Mouse (Mus musculus): ENCODE data around the gene Asb8. TPM values are rescaled to one million over a fixed set of nuclear protein-coding genes. Genes with fewer than 3 reads are reported as not detected.

The Asb8 gene
- polyA plus RNA-seq (2015; fragmentation: Nextera tagmentation; extraction: Ambion mirVana), result 42.8 and 43.7 TPM in 2 replicates

DNA sequence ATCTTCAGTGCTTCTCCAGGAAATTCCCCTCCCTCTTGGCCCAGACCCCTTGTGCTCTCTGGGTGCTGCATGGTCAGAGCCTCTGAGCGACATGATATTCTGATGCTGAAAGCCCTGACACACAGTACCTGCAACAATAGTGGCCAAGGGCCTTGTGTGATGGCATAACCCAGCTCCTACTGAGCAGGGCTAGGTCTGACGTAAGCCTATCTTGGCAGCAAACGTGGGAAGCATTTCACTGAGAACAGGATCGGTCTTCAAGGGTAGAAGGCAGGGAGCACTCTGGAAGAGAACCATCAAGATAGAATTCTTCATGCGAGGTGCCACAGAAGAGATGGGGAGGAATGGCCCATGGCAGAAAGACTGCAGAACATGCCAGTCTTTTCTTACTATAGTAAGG, at the start of gene Asb8:
Gene Asb8, minus strand, starts transcription at position 101 of the 400 bp plus-strand sequence.
- H3K4me2 ChIP-seq, result no peak within 1 kb of the TSS

DNA sequence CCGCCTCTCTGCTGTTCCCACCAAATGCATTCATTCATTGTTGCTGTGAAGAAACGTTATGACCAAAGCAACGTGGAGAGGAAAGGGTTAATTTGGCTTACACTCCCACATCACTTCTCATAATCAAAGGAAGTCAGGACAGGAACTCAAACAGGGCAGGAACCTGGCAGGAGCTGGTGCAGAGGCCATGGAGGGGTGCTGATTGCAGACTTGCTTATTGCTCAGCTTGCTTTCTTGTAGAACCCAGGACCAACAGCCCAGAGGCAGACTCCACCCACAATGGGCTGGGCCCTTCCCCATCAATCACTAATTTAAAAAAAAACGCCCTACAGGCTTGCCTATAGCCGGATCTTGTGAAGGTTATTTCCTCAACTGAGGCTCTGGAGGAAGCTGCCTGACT, 48.7 kb upstream of the Asb8 start:
- no peak overlapping the region for H3K27ac ChIP-seq
- no peak overlapping the region for H3K4me2 ChIP-seq
- WGBS, result 62% methylated on average over 5 of the region's 5 CpGs
- H3K4me1 ChIP-seq, result no peaks in the 10 kb centered on the region
- ATAC-seq (ENCODE audit: insufficient read depth, low FRiP score, low read depth), result no peak
- no peaks in the 10 kb centered on the region for H3K27me3 ChIP-seq (replicated peaks)
- no peak overlapping the region for H3K4me3 ChIP-seq (replicated peaks)
- no peaks in the 10 kb centered on the region for H3K36me3 ChIP-seq
- H3K9me3 ChIP-seq, result no peaks in the 10 kb centered on the region
- no peak overlapping the region for H3K9ac ChIP-seq

More for the DNA sequence above, at the start of gene Asb8:
- 74% methylated on average over 5 of the region's 5 CpGs for WGBS
- Histone ChIP-seq H3K4me1 (peaks cover 13% of the 10 kb centered on the region; the same call in 1 of the 2 replicates), H3K9me3 (no peaks in the 10 kb centered on the region), H3K4me3 (replicated peaks) (no peak within 1 kb of the TSS), H3K9ac (no peak within 1 kb of the TSS), H3K27me3 (replicated peaks) (peaks cover 50% of the 10 kb centered on the region), H3K27ac (no peak within 1 kb of the TSS), H3K36me3 (no peaks in the 10 kb centered on the region)
- ATAC-seq (ENCODE audit: insufficient read depth, low FRiP score, low read depth), result no peak

GRCm38 (mm10) chr15:98213336-98213870, 48.0 kb upstream of the Asb8 start:
- no peak for ATAC-seq (ENCODE audit: insufficient read depth, low FRiP score, low read depth)
- Histone ChIP-seq H3K9me3 (no peaks in the 10 kb centered on the region), H3K4me3 (replicated peaks) (no peak overlapping the region), H3K36me3 (no peaks in the 10 kb centered on the region), H3K27ac (no peak overlapping the region), H3K4me2 (no peak overlapping the region), H3K9ac (no peak overlapping the region), H3K4me1 (no peaks in the 10 kb centered on the region), H3K27me3 (replicated peaks) (no peaks in the 10 kb centered on the region)
- 73% methylated on average over 5 of the region's 5 CpGs for WGBS

GRCm38 (mm10) chr15:98209676-98210075, 44.3 kb upstream of the Asb8 start:
- H3K27me3 ChIP-seq (replicated peaks), result no peaks in the 10 kb centered on the region
- H3K4me1 ChIP-seq, result no peaks in the 10 kb centered on the region
- no peak for ATAC-seq (ENCODE audit: insufficient read depth, low FRiP score, low read depth)
- no peak overlapping the region for H3K4me3 ChIP-seq (replicated peaks)
- H3K27ac ChIP-seq, result no peak overlapping the region
- H3K4me2 ChIP-seq, result no peak overlapping the region
- H3K9me3 ChIP-seq, result no peaks in the 10 kb centered on the region
- 83% methylated on average over 7 of the region's 7 CpGs for WGBS
- no peak overlapping the region for H3K9ac ChIP-seq
- no peaks in the 10 kb centered on the region for H3K36me3 ChIP-seq

- Histone ChIP-seq H3K4me1 (no peaks in the 10 kb centered on the region), H3K9ac (no peak within 1 kb of the TSS), H3K4me3 (replicated peaks) (no peak within 1 kb of the TSS), H3K27ac (no peak within 1 kb of the TSS), H3K36me3 (no peaks in the 10 kb centered on the region), H3K27me3 (replicated peaks) (no peaks in the 10 kb centered on the region), H3K9me3 (no peaks in the 10 kb centered on the region), H3K4me2 (no peak within 1 kb of the TSS)
- ATAC-seq (ENCODE audit: insufficient read depth, low FRiP score, low read depth), result no peak
- WGBS, result 63% methylated on average over 3 of the region's 3 CpGs
Measured at GRCm38 (mm10) chr15:98195442-98195841, 30.0 kb upstream of the Asb8 start, which contains the start of gene Olfr288. TSS of gene Olfr288 (minus strand) at chr15:98195542.

GRCm38 (mm10) chr15:98184456-98184855, 19.0 kb upstream of the Asb8 start:
- Histone ChIP-seq H3K9ac (no peak overlapping the region), H3K4me1 (0 out of 2 replicates have a peak, but pooled peaks cover 5% of the 10 kb centered on the region), H3K4me2 (no peak overlapping the region), H3K9me3 (no peaks in the 10 kb centered on the region), H3K27ac (no peak overlapping the region), H3K27me3 (replicated peaks) (no peaks in the 10 kb centered on the region), H3K36me3 (no peaks in the 10 kb centered on the region), H3K4me3 (replicated peaks) (no peak overlapping the region)
- 49% methylated on average over 4 of the region's 4 CpGs for WGBS
- ATAC-seq (ENCODE audit: insufficient read depth, low FRiP score, low read depth), result no peak

GRCm38 (mm10) chr15:98181856-98182570, 16.6 kb upstream of the Asb8 start:
- H3K4me2 ChIP-seq, result peak overlapping the region; percentile 70
- no peak overlapping the region for H3K9ac ChIP-seq
- 0 out of 2 replicates have a peak, but pooled peaks cover 5% of the 10 kb centered on the region for H3K4me1 ChIP-seq
- no peaks in the 10 kb centered on the region for H3K36me3 ChIP-seq
- no peak overlapping the region for H3K27ac ChIP-seq
- H3K9me3 ChIP-seq, result no peaks in the 10 kb centered on the region
- 61% methylated on average over 12 of the region's 12 CpGs for WGBS
- no peak overlapping the region for H3K4me3 ChIP-seq (replicated peaks)
- ATAC-seq (ENCODE audit: insufficient read depth, low FRiP score, low read depth), result no peak
- no peaks in the 10 kb centered on the region for H3K27me3 ChIP-seq (replicated peaks)

DNA sequence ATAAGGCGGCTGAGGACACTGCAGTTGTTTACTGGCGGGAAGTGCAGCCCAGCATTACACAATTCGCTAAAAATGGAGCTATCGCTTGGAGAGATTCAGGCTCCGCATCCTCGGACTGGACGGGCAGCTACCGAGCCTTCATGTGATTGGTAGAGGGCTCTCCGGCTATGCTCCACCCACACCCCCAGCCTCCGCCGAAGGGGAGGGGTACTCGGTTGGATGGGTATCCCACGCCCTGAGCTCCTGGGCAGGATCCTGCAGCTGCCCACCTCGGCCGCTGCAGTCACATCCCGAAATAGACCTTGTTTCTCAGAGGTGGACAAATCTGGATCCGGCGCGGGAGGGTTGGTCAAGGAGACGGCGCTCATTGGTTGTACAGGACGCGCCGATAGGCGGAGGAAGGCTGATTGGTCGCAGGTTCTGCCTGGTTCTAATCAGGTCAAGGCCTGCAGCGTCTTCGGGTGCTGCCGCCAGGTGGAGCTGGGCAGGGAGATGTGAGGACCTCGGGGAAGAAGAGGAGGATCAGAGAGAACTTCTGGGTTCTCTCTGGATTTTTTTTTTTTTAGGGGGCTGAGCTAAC, 15.8 kb upstream of the Asb8 start:
- Histone ChIP-seq H3K36me3 (no peaks in the 10 kb centered on the region), H3K27me3 (replicated peaks) (no peaks in the 10 kb centered on the region), H3K4me1 (0 out of 2 replicates have a peak, but pooled peaks cover 5% of the 10 kb centered on the region), H3K27ac (peak overlapping the region; percentile 52), H3K4me2 (peak overlapping the region; percentile 70), H3K9ac (no peak overlapping the region), H3K9me3 (no peaks in the 10 kb centered on the region), H3K4me3 (replicated peaks) (peak overlapping the region; percentile 54)
- WGBS, result under 1% methylated on average over 30 of the region's 30 CpGs
- ATAC-seq (ENCODE audit: insufficient read depth, low FRiP score, low read depth), result peak; percentile 98

DNA sequence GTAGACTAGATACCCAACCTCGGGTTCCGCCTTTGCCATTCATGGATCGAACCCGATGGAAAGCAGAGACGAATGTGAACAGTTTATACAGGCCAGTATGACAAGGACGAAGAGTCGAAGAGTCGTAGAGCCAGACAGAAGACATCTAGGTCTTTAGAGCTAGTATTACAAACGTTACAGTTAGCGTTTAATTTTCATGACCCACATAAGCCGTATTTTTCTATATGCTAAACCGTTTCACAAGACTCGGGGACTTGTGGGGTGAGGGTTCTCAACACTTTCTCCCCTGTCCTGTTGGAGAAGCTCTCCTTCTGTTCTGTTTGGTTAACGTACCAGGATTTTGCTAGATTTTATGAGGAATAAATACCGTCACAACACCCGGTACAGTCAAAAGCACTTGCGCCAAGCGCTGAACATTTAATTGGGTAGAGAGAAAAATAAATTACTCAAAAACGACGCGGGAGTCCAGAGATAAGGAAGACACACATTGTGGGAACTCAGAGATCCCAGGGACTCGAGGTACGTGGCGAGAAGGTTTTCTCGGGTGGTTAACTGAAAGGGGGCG, 15.2 kb upstream of the Asb8 start:
- Histone ChIP-seq H3K9me3 (no peaks in the 10 kb centered on the region), H3K9ac (no peak overlapping the region), H3K27ac (peak overlapping the region; percentile 52), H3K4me3 (replicated peaks) (peak overlapping the region; percentile 54), H3K27me3 (replicated peaks) (0 out of 2 replicates have a peak, but pooled peaks cover 3% of the 10 kb centered on the region), H3K36me3 (no peaks in the 10 kb centered on the region), H3K4me2 (peak overlapping the region; percentile 70), H3K4me1 (0 out of 2 replicates have a peak, but pooled peaks cover 5% of the 10 kb centered on the region)
- WGBS, result 8% methylated on average over 26 of the region's 26 CpGs
- no peak for ATAC-seq (ENCODE audit: insufficient read depth, low FRiP score, low read depth)

DNA sequence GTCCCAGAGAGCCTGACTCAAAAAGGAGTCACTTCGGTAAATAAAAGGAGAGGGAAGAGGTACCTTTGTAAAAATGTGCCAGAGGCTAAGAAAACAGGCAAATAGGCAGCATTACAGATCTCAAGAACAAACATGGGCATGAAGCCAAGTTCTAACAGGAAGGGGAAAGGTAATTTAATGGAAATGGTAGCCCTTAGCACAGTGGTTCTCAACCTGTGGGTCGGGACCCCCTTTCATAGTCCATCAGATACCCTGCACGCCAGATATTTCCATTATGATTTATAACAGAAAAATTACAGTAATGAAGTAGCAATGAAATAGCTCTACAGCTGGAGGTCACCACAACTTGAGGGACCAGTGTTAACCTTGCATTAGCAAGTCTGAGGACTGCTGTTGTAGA, 11.9 kb upstream of the Asb8 start:
- 64% methylated on average over 3 of the region's 3 CpGs for WGBS
- H3K4me3 ChIP-seq (replicated peaks), result no peak overlapping the region
- no peak for ATAC-seq (ENCODE audit: insufficient read depth, low FRiP score, low read depth)
- H3K27ac ChIP-seq, result no peak overlapping the region
- H3K36me3 ChIP-seq, result no peaks in the 10 kb centered on the region
- no peak overlapping the region for H3K9ac ChIP-seq
- H3K4me1 ChIP-seq, result 0 out of 2 replicates have a peak, but pooled peaks cover 5% of the 10 kb centered on the region
- H3K9me3 ChIP-seq, result no peaks in the 10 kb centered on the region
- no peak overlapping the region for H3K4me2 ChIP-seq
- H3K27me3 ChIP-seq (replicated peaks), result peaks cover 17% of the 10 kb centered on the region; the same call in 1 of the 2 replicates

GRCm38 (mm10) chr15:98173821-98174220, 8.4 kb upstream of the Asb8 start:
- H3K9ac ChIP-seq, result no peak overlapping the region
- H3K4me3 ChIP-seq (replicated peaks), result no peak overlapping the region
- H3K4me1 ChIP-seq, result no peaks in the 10 kb centered on the region
- H3K9me3 ChIP-seq, result no peaks in the 10 kb centered on the region
- ATAC-seq (ENCODE audit: insufficient read depth, low FRiP score, low read depth), result no peak
- 38% methylated on average over 8 of the region's 8 CpGs for WGBS
- no peaks in the 10 kb centered on the region for H3K36me3 ChIP-seq
- no peak overlapping the region for H3K27ac ChIP-seq
- peaks cover 46% of the 10 kb centered on the region for H3K27me3 ChIP-seq (replicated peaks)
- no peak overlapping the region for H3K4me2 ChIP-seq

- no peak for ATAC-seq (ENCODE audit: insufficient read depth, low FRiP score, low read depth)
- peaks cover 13% of the 10 kb centered on the region; the same call in 1 of the 2 replicates for H3K4me1 ChIP-seq
- H3K27me3 ChIP-seq (replicated peaks), result peaks cover 63% of the 10 kb centered on the region
- WGBS, result 62% methylated on average over 5 of the region's 5 CpGs
- no peaks in the 10 kb centered on the region for H3K9me3 ChIP-seq
- H3K4me3 ChIP-seq (replicated peaks), result no peak overlapping the region
- no peak overlapping the region for H3K4me2 ChIP-seq
- no peaks in the 10 kb centered on the region for H3K36me3 ChIP-seq
- no peak overlapping the region for H3K9ac ChIP-seq
- no peak overlapping the region for H3K27ac ChIP-seq
Measured at GRCm38 (mm10) chr15:98172113-98172512, 6.7 kb upstream of the Asb8 start.
